In the genomic region with DNA sequence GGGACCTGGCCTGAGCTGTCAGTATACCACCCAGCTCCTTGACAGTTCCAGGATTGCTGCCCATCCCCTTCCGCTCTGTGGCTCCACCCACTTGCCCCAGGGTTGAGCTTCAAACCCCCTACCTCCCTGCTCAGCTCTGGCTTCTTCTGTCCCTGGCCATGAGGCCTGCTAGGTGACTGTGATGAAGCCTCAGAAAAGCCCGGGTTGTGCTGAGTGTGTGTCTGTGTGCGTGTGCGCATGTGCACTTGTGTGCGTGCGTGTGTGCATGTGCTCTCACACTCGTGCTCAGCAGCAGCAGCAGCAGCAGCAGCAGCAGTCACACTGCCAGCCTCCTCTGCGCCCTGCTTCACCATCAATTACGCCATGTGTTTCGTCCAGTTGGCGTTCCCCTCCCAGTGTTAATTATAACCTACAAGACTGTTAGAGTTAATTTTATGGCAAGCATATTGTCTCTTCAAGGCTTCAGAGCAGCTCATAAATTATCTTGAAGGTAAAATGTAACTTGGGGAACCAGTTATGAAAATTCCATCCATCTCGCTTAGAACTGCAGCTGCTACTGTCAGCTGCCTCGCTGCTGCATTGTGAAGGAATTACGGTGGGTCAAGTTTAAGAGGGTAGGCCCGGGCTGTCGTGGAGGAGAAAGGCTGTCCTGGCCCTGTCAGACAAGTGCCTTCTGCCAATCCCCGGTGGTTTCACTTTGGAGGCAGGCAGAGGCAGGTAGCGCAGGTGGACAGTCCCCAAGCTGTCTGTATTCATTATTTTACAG, we compare ENCODE assay signal across 9 mouse cellular contexts.
DNase-seq lines count a peak whose midpoint lies in the region; ATAC-seq and TF ChIP-seq lines count a peak whose summit lies in the region.
"Had no signal": no experiment of that assay in that cellular context is flagged by ENCODE, and none has a peak within 500 bp of the region (broad histone marks: within the 10 kb centered on the region; RNA-seq: fewer than 3 reads in every experiment).

No protein-coding gene starts in this region.

- H3K36me3 ChIP-seq in forebrain, embryonic 13.5 days (ENCODE audit: poor library complexity, severe bottlenecking), result no peaks in the 10 kb centered on the region
- H3K36me3 ChIP-seq in forebrain, embryonic 11.5 days (ENCODE audit: control insufficient read depth, insufficient read depth, low read length), result no peaks in the 10 kb centered on the region; the same call in 1 of the 2 replicates
- H3K36me3 ChIP-seq in lung, embryonic 14.5 days (ENCODE audit: insufficient read depth), result no peaks in the 10 kb centered on the region
- H3K36me3 ChIP-seq in limb, embryonic 11.5 days (ENCODE audit: control insufficient read depth, insufficient read depth, low read length), result no peaks in the 10 kb centered on the region
- H3K36me3 ChIP-seq in stomach, embryonic 14.5 days (ENCODE audit: control insufficient read depth, insufficient read depth, low read length), result no peaks in the 10 kb centered on the region

- ATAC-seq in forebrain, embryonic 13.5 days, result peak; percentile 45; the same call in 1 of the 2 replicates
- no peak for ATAC-seq in forebrain, embryonic 11.5 days (replicated peaks; ENCODE audit: low FRiP score)
- ATAC-seq in lung, embryonic 14.5 days (ENCODE audit: insufficient read depth), result 0 out of 2 replicates have a peak, but pooled peaks have one; percentile 50
- peak; percentile 60; the same call in 1 of the 2 replicates for ATAC-seq in limb, embryonic 11.5 days (ENCODE audit: insufficient number of reproducible peaks, low FRiP score, low TSS enrichment, low read depth)
- ATAC-seq in stomach, embryonic 14.5 days (ENCODE audit: insufficient number of reproducible peaks, insufficient read depth, low FRiP score, low read depth), result no peak

- H3K9ac ChIP-seq in forebrain, embryonic 13.5 days, result no peak overlapping the region
- no peak overlapping the region; the same call in 1 of the 2 replicates for H3K9ac ChIP-seq in forebrain, embryonic 11.5 days (ENCODE audit: low read length)
- no peak overlapping the region for H3K9ac ChIP-seq in lung, embryonic 14.5 days
- H3K9ac ChIP-seq in limb, embryonic 11.5 days (ENCODE audit: low read length), result no peak overlapping the region
- H3K9ac ChIP-seq in stomach, embryonic 14.5 days (replicated peaks; ENCODE audit: low read depth, low read length), result no peak overlapping the region

- peaks cover 30% of the 10 kb centered on the region for H3K4me1 ChIP-seq in forebrain, embryonic 13.5 days
- peaks cover 7% of the 10 kb centered on the region for H3K4me1 ChIP-seq in forebrain, embryonic 11.5 days (replicated peaks; ENCODE audit: control insufficient read depth, insufficient read depth, low read length)
- peaks cover 16% of the 10 kb centered on the region; the same call in 1 of the 2 replicates for H3K4me1 ChIP-seq in lung, embryonic 14.5 days (ENCODE audit: insufficient read depth)
- 0 out of 2 replicates have a peak, but pooled peaks cover 7% of the 10 kb centered on the region for H3K4me1 ChIP-seq in limb, embryonic 11.5 days (ENCODE audit: control insufficient read depth, insufficient read depth, low read length)
- H3K4me1 ChIP-seq in stomach, embryonic 14.5 days (ENCODE audit: control insufficient read depth, insufficient read depth, low read length), result no peaks in the 10 kb centered on the region

- no peak for DNase-seq in forebrain, embryonic 11.5 days (ENCODE audit: low spot score)
- no peak for DNase-seq in lung, embryonic 14.5 days
- no peak for DNase-seq in lung, postnatal 14 days
- peak; percentile 61 for DNase-seq in limb, embryonic 11.5 days (ENCODE audit: low spot score)
- no peak for DNase-seq in thymus, adult 18-20 months
- no peak for DNase-seq in adrenal gland, postnatal 25 days

- no peak overlapping the region for H3K27ac ChIP-seq in forebrain, embryonic 13.5 days
- H3K27ac ChIP-seq in forebrain, embryonic 11.5 days (ENCODE audit: low read depth, low read length), result no peak overlapping the region
- no peak overlapping the region for H3K27ac ChIP-seq in lung, embryonic 14.5 days (ENCODE audit: low read depth)
- no peak overlapping the region for H3K27ac ChIP-seq in limb, embryonic 11.5 days (replicated peaks; ENCODE audit: low read depth, low read length)
- peak overlapping the region; percentile 28; the same call in 1 of the 2 replicates for H3K27ac ChIP-seq in stomach, embryonic 14.5 days (ENCODE audit: low read length)
- H3K27ac ChIP-seq: heart, adult 2 months had no signal

- 77% methylated on average over 18 of the region's 18 CpGs for WGBS in forebrain, embryonic 13.5 days
- WGBS in forebrain, embryonic 11.5 days, result 82% methylated on average over 18 of the region's 18 CpGs
- WGBS in lung, embryonic 14.5 days, result 61% methylated on average over 18 of the region's 18 CpGs
- 25% methylated on average over 18 of the region's 18 CpGs for WGBS in limb, embryonic 11.5 days
- WGBS in stomach, embryonic 14.5 days, result 62% methylated on average over 18 of the region's 18 CpGs

- H3K27me3 ChIP-seq in forebrain, embryonic 13.5 days, result peaks cover 42% of the 10 kb centered on the region
- H3K27me3 ChIP-seq in forebrain, embryonic 11.5 days (ENCODE audit: control insufficient read depth, insufficient read depth, low read length), result peaks cover 36% of the 10 kb centered on the region
- no peaks in the 10 kb centered on the region for H3K27me3 ChIP-seq in lung, embryonic 14.5 days (ENCODE audit: insufficient read depth, low read length)
- peaks cover 42% of the 10 kb centered on the region for H3K27me3 ChIP-seq in limb, embryonic 11.5 days (ENCODE audit: control insufficient read depth, insufficient read depth, low read length)
- no peaks in the 10 kb centered on the region for H3K27me3 ChIP-seq in stomach, embryonic 14.5 days (ENCODE audit: control insufficient read depth, insufficient read depth, low read length)

- no peak overlapping the region for H3K4me3 ChIP-seq in forebrain, embryonic 13.5 days
- no peak overlapping the region for H3K4me3 ChIP-seq in forebrain, embryonic 11.5 days (ENCODE audit: low read depth, low read length)
- no peak overlapping the region for H3K4me3 ChIP-seq in lung, embryonic 14.5 days (ENCODE audit: low read depth, low read length)
- no peak overlapping the region for H3K4me3 ChIP-seq in limb, embryonic 11.5 days (ENCODE audit: low read depth, low read length)
- no peak overlapping the region for H3K4me3 ChIP-seq in stomach, embryonic 14.5 days (ENCODE audit: low read depth, low read length)
- H3K4me3 ChIP-seq: heart, adult 2 months had no signal

- no peak overlapping the region for H3K4me2 ChIP-seq in forebrain, embryonic 13.5 days
- H3K4me2 ChIP-seq in forebrain, embryonic 11.5 days (ENCODE audit: low read depth, low read length, severe bottlenecking), result no peak overlapping the region
- no peak overlapping the region for H3K4me2 ChIP-seq in lung, embryonic 14.5 days
- no peak overlapping the region for H3K4me2 ChIP-seq in limb, embryonic 11.5 days (ENCODE audit: low read depth, severe bottlenecking)
- no peak overlapping the region for H3K4me2 ChIP-seq in stomach, embryonic 14.5 days (replicated peaks; ENCODE audit: low read depth, low read length)

- no peak for TF ChIP-seq CTCF in lung, embryonic 14.5 days (IDR thresholded peaks at IDR 0.05; ENCODE audit: low read depth)

- no peaks in the 10 kb centered on the region for H3K9me3 ChIP-seq in forebrain, embryonic 13.5 days (replicated peaks)
- H3K9me3 ChIP-seq in forebrain, embryonic 11.5 days (ENCODE audit: control insufficient read depth, low read length), result no peaks in the 10 kb centered on the region
- no peaks in the 10 kb centered on the region for H3K9me3 ChIP-seq in lung, embryonic 14.5 days (ENCODE audit: low read depth, low read length)
- no peaks in the 10 kb centered on the region for H3K9me3 ChIP-seq in limb, embryonic 11.5 days (ENCODE audit: control insufficient read depth, low read length)
- no peaks in the 10 kb centered on the region for H3K9me3 ChIP-seq in stomach, embryonic 14.5 days (ENCODE audit: control insufficient read depth, low read depth, low read length)

Comparison
In these comparisons a context has a peak if more than half of its experiments do, and no peak if none do; other contexts are left out.
1. ATAC-seq: peak in forebrain, embryonic 13.5 days (single experiment), lung, embryonic 14.5 days (single experiment) and limb, embryonic 11.5 days (single experiment); none in forebrain, embryonic 11.5 days (single experiment) and stomach, embryonic 14.5 days (single experiment).